Mouse (Mus musculus): ENCODE results near the gene Olfr1410. TPM values are rescaled to one million over a fixed set of nuclear protein-coding genes. Genes with fewer than 3 reads are reported as not detected.

Olfr1410 gene
- polyA plus RNA-seq, 1 experiment from 2014 or later: not detected

- Histone ChIP-seq H3K27me3 (ENCODE audit: insufficient read depth, low read length) (no peaks in the 10 kb centered on the region), H3K4me1 (ENCODE audit: insufficient read depth) (no peaks in the 10 kb centered on the region), H3K9me3 (ENCODE audit: low read length) (no peaks in the 10 kb centered on the region), H3K4me2 (ENCODE audit: low read depth, low read length) (no peak overlapping the region), H3K4me3 (ENCODE audit: low read depth, low read length) (no peak overlapping the region), H3K27ac (ENCODE audit: low read depth) (no peak overlapping the region), H3K9ac (replicated peaks) (no peak overlapping the region), H3K36me3 (replicated peaks; ENCODE audit: insufficient read depth, low read length) (peaks cover 12% of the 10 kb centered on the region; the same call in 1 of the 2 replicates)
- ATAC-seq (no peak), DNase-seq (peak; percentile 7)
- 56% methylated on average over 6 of the region's 6 CpGs for WGBS (ENCODE audit: insufficient replicate concordance)
- TF ChIP-seq CTCF (IDR thresholded peaks at IDR 0.05; ENCODE audit: low read depth) (0 out of 2 replicates have a peak, but pooled peaks have one; percentile 1), EP300 (IDR thresholded peaks at IDR 0.05; ENCODE audit: low read depth) (no peak)
These were observed 27.4 kb downstream of the Olfr1410 start for GRCm38 (mm10) chr1:92632948-92633347.

GRCm38 (mm10) chr1:92633726-92634125 is 28.1 kb downstream of the Olfr1410 start:
- no peaks in the 10 kb centered on the region for H3K9me3 ChIP-seq (ENCODE audit: low read length)
- H3K27ac ChIP-seq (ENCODE audit: low read depth): no peak overlapping the region
- peak; percentile 7 for DNase-seq
- TF ChIP-seq CTCF (IDR thresholded peaks at IDR 0.05; ENCODE audit: low read depth): no peak
- TF ChIP-seq EP300 (IDR thresholded peaks at IDR 0.05; ENCODE audit: low read depth): no peak
- H3K4me3 ChIP-seq (ENCODE audit: low read depth, low read length): no peak overlapping the region
- H3K9ac ChIP-seq (replicated peaks): no peak overlapping the region
- H3K4me2 ChIP-seq (ENCODE audit: low read depth, low read length): no peak overlapping the region
- ATAC-seq: no peak
- H3K36me3 ChIP-seq (replicated peaks; ENCODE audit: insufficient read depth, low read length): peaks cover 12% of the 10 kb centered on the region; the same call in 1 of the 2 replicates
- H3K27me3 ChIP-seq (ENCODE audit: insufficient read depth, low read length): no peaks in the 10 kb centered on the region
- no peaks in the 10 kb centered on the region for H3K4me1 ChIP-seq (ENCODE audit: insufficient read depth)
- 73% methylated on average over 8 of the region's 8 CpGs for WGBS (ENCODE audit: insufficient replicate concordance)

GRCm38 (mm10) chr1:92634569-92634968 is 29.0 kb downstream of the Olfr1410 start:
- H3K4me2 ChIP-seq (ENCODE audit: low read depth, low read length): no peak overlapping the region
- no peaks in the 10 kb centered on the region for H3K27me3 ChIP-seq (ENCODE audit: insufficient read depth, low read length)
- TF ChIP-seq EP300 (IDR thresholded peaks at IDR 0.05; ENCODE audit: low read depth) (no peak), CTCF (IDR thresholded peaks at IDR 0.05; ENCODE audit: low read depth) (no peak)
- peaks cover 16% of the 10 kb centered on the region for H3K36me3 ChIP-seq (replicated peaks; ENCODE audit: insufficient read depth, low read length)
- no peaks in the 10 kb centered on the region; the same call in none of the 2 replicates for H3K4me1 ChIP-seq (ENCODE audit: insufficient read depth)
- H3K27ac ChIP-seq (ENCODE audit: low read depth): no peak overlapping the region
- DNase-seq (peak; percentile 8), ATAC-seq (no peak)
- H3K9me3 ChIP-seq (ENCODE audit: low read length): no peaks in the 10 kb centered on the region
- no peak overlapping the region for H3K9ac ChIP-seq (replicated peaks)
- WGBS (ENCODE audit: insufficient replicate concordance): 70% methylated on average over 1 of the region's 1 CpGs
- no peak overlapping the region for H3K4me3 ChIP-seq (ENCODE audit: low read depth, low read length)

GRCm38 (mm10) chr1:92634976-92635599 is 29.5 kb downstream of the Olfr1410 start:
- Histone ChIP-seq H3K36me3 (replicated peaks; ENCODE audit: insufficient read depth, low read length) (peaks cover 19% of the 10 kb centered on the region), H3K9ac (replicated peaks) (no peak overlapping the region), H3K4me2 (ENCODE audit: low read depth, low read length) (no peak overlapping the region), H3K27ac (ENCODE audit: low read depth) (no peak overlapping the region), H3K4me1 (ENCODE audit: insufficient read depth) (peaks cover 3% of the 10 kb centered on the region), H3K27me3 (ENCODE audit: insufficient read depth, low read length) (no peaks in the 10 kb centered on the region), H3K9me3 (ENCODE audit: low read length) (no peaks in the 10 kb centered on the region), H3K4me3 (ENCODE audit: low read depth, low read length) (no peak overlapping the region)
- TF ChIP-seq CTCF (IDR thresholded peaks at IDR 0.05; ENCODE audit: low read depth) (no peak), EP300 (IDR thresholded peaks at IDR 0.05; ENCODE audit: low read depth) (no peak)
- ATAC-seq (no peak), DNase-seq (peak; percentile 9)
- 84% methylated on average over 4 of the region's 4 CpGs for WGBS (ENCODE audit: insufficient replicate concordance)

GRCm38 (mm10) chr1:92636015-92636414 is 30.4 kb downstream of the Olfr1410 start:
- Histone ChIP-seq H3K4me2 (ENCODE audit: low read depth, low read length) (no peak overlapping the region), H3K9ac (replicated peaks) (no peak overlapping the region), H3K9me3 (ENCODE audit: low read length) (no peaks in the 10 kb centered on the region), H3K4me3 (ENCODE audit: low read depth, low read length) (no peak overlapping the region), H3K4me1 (ENCODE audit: insufficient read depth) (peaks cover 12% of the 10 kb centered on the region), H3K27me3 (ENCODE audit: insufficient read depth, low read length) (no peaks in the 10 kb centered on the region), H3K36me3 (replicated peaks; ENCODE audit: insufficient read depth, low read length) (peaks cover 19% of the 10 kb centered on the region), H3K27ac (ENCODE audit: low read depth) (no peak overlapping the region)
- WGBS (ENCODE audit: insufficient replicate concordance): 76% methylated on average over 8 of the region's 8 CpGs
- TF ChIP-seq CTCF (IDR thresholded peaks at IDR 0.05; ENCODE audit: low read depth) (no peak), EP300 (IDR thresholded peaks at IDR 0.05; ENCODE audit: low read depth) (no peak)
- ATAC-seq: no peak
- peak; percentile 11 for DNase-seq

- H3K9me3 ChIP-seq (ENCODE audit: low read length): no peaks in the 10 kb centered on the region
- H3K27ac ChIP-seq (ENCODE audit: low read depth): no peak overlapping the region
- H3K4me3 ChIP-seq (ENCODE audit: low read depth, low read length): no peak overlapping the region
- 92% methylated on average over 11 of the region's 11 CpGs for WGBS (ENCODE audit: insufficient replicate concordance)
- peak; percentile 8 for DNase-seq
- TF ChIP-seq CTCF (IDR thresholded peaks at IDR 0.05; ENCODE audit: low read depth) (no peak), EP300 (IDR thresholded peaks at IDR 0.05; ENCODE audit: low read depth) (no peak)
- ATAC-seq: no peak
- peaks cover 14% of the 10 kb centered on the region for H3K4me1 ChIP-seq (ENCODE audit: insufficient read depth)
- H3K27me3 ChIP-seq (ENCODE audit: insufficient read depth, low read length): no peaks in the 10 kb centered on the region
- H3K4me2 ChIP-seq (ENCODE audit: low read depth, low read length): no peak overlapping the region
- peaks cover 19% of the 10 kb centered on the region for H3K36me3 ChIP-seq (replicated peaks; ENCODE audit: insufficient read depth, low read length)
- no peak overlapping the region for H3K9ac ChIP-seq (replicated peaks)
These were observed 31.1 kb downstream of the Olfr1410 start for GRCm38 (mm10) chr1:92636676-92637075.
